Mouse (Mus musculus): ENCODE data around the gene Snx21. TPM values are rescaled to one million over a fixed set of nuclear protein-coding genes. Genes with fewer than 3 reads are reported as not detected.

The Snx21 gene
- polyA plus RNA-seq, 1 experiment = 52.0 TPM

DNA sequence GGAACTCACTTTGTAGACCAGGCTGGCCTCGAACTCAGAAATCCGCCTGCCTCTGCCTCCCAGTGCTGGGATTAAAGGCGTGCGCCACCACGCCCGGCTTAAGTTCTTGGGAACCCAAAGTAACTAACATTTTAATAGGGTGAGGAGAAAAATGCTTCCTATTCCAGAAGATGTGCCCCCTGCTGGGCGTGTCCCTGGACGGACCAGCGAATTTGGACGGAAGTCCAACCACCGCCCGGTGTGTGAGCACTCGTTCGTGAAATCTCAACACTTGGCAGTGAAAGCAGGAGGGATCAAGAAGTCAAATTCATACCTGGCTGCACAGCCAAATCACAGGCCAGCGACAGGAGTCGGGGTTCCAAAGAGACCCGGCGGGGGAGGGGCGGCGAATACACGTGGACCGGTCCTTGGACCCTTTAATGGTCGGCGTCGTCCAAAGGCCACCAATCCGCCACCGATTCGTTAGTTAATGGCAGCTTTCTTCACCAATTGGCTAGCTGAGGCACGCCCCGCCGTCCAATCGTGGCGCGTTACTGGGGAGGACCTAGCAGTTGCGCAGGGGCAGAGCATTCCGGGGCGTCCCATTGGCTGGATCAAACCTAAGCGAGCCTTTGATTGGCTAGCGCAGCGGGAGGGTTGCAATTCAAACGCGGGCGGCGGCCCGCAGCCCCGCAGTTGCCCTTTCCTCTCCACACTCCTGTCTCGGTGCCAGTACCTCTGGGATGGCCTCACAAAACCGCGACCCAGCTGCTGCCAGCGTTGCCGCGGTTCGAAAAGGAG, 16.2 kb upstream of the Snx21 start, which contains the start of gene Ube2c:
TSS of gene Ube2c (plus strand) at position 641 of the 780 bp plus-strand sequence.
- H3K4me3 ChIP-seq (replicated peaks; ENCODE audit: extremely low read depth, low read depth, low read length) = peak within 1 kb of the TSS; percentile 66
- TF ChIP-seq CTCF (IDR thresholded peaks at IDR 0.05; ENCODE audit: insufficient read depth, low read length) (no peak), POLR2A (IDR thresholded peaks at IDR 0.05; ENCODE audit: borderline replicate concordance, extremely low read depth, low read depth, low read length) (0 out of 2 replicates have a peak, but pooled peaks have one; percentile 4)
- WGBS = 1% methylated on average over 53 of the region's 53 CpGs
- H3K4me1 ChIP-seq (ENCODE audit: control insufficient read depth, insufficient read depth, low read length) = peaks cover 6% of the 10 kb centered on the region; the same call in 1 of the 2 replicates
- DNase-seq = peak; percentile 96

- 1% methylated on average over 15 of the region's 15 CpGs for WGBS
- DNase-seq = no peak
- peaks cover 6% of the 10 kb centered on the region; the same call in 1 of the 2 replicates for H3K4me1 ChIP-seq (ENCODE audit: control insufficient read depth, insufficient read depth, low read length)
- no peak overlapping the region for H3K4me3 ChIP-seq (replicated peaks; ENCODE audit: extremely low read depth, low read depth, low read length)
- TF ChIP-seq POLR2A (IDR thresholded peaks at IDR 0.05; ENCODE audit: borderline replicate concordance, extremely low read depth, low read depth, low read length) (no peak), CTCF (IDR thresholded peaks at IDR 0.05; ENCODE audit: insufficient read depth, low read length) (no peak)
Measured at GRCm38 (mm10) chr2:164770279-164770678, 15.3 kb upstream of the Snx21 start.

DNA sequence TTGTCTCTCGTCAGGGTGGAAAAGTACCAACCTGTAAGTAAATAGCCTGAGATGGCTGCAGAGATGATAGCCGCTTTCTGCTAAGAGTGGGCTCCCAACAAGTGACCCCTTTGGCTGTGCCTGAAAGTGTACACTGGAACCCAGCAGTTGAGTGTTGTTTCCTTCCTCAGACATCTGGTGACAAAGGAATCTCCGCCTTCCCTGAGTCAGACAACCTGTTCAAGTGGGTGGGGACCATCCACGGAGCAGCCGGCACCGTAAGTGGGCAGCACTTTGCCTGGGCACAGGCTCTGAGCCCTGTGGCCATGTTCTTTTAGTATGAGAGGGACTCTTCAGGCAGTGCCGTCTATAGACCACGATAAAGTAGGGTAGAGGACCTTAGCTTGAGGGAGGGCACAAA, 14.5 kb upstream of the Snx21 start:
- TF ChIP-seq CTCF (IDR thresholded peaks at IDR 0.05; ENCODE audit: insufficient read depth, low read length) (no peak), POLR2A (IDR thresholded peaks at IDR 0.05; ENCODE audit: borderline replicate concordance, extremely low read depth, low read depth, low read length) (no peak)
- 47% methylated on average over 8 of the region's 8 CpGs for WGBS
- peaks cover 6% of the 10 kb centered on the region; the same call in 1 of the 2 replicates for H3K4me1 ChIP-seq (ENCODE audit: control insufficient read depth, insufficient read depth, low read length)
- no peak for DNase-seq
- no peak overlapping the region for H3K4me3 ChIP-seq (replicated peaks; ENCODE audit: extremely low read depth, low read depth, low read length)

GRCm38 (mm10) chr2:164773229-164773988, 12.2 kb upstream of the Snx21 start:
- DNase-seq = no peak
- no peak for TF ChIP-seq POLR2A (IDR thresholded peaks at IDR 0.05; ENCODE audit: borderline replicate concordance, extremely low read depth, low read depth, low read length)
- TF ChIP-seq CTCF (IDR thresholded peaks at IDR 0.05; ENCODE audit: insufficient read depth, low read length) = no peak
- Histone ChIP-seq H3K4me1 (ENCODE audit: control insufficient read depth, insufficient read depth, low read length) (peaks cover 6% of the 10 kb centered on the region; the same call in 1 of the 2 replicates), H3K4me3 (replicated peaks; ENCODE audit: extremely low read depth, low read depth, low read length) (no peak overlapping the region)
- WGBS = 77% methylated on average over 14 of the region's 14 CpGs

DNA sequence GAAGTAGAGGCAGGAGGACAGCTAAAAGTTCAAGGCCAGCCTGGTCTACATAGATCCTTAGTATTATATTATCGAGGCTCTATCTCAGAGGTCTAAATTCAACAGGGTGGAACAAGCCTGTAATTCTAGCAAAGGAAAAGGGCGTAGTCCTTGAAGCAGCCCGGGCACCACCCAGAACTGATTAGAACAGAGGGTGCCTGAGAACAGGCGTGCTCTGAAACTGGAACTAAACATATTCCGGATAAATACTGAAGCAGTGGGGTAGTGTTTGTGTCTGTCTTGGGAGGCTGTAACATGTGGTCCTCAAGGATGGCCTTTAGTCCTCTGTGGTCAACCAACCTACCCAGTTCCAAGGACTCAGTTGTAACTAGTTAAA, 11.6 kb upstream of the Snx21 start:
- peaks cover 6% of the 10 kb centered on the region; the same call in 1 of the 2 replicates for H3K4me1 ChIP-seq (ENCODE audit: control insufficient read depth, insufficient read depth, low read length)
- 41% methylated on average over 5 of the region's 5 CpGs for WGBS
- H3K4me3 ChIP-seq (replicated peaks; ENCODE audit: extremely low read depth, low read depth, low read length) = no peak overlapping the region
- TF ChIP-seq CTCF (IDR thresholded peaks at IDR 0.05; ENCODE audit: insufficient read depth, low read length) (no peak), POLR2A (IDR thresholded peaks at IDR 0.05; ENCODE audit: borderline replicate concordance, extremely low read depth, low read depth, low read length) (no peak)
- no peak for DNase-seq

- Histone ChIP-seq H3K4me1 (ENCODE audit: control insufficient read depth, insufficient read depth, low read length) (peaks cover 6% of the 10 kb centered on the region; the same call in 1 of the 2 replicates), H3K4me3 (replicated peaks; ENCODE audit: extremely low read depth, low read depth, low read length) (no peak overlapping the region)
- no peak for DNase-seq
- 67% methylated on average over 6 of the region's 6 CpGs for WGBS
- TF ChIP-seq POLR2A (IDR thresholded peaks at IDR 0.05; ENCODE audit: borderline replicate concordance, extremely low read depth, low read depth, low read length) (no peak), CTCF (IDR thresholded peaks at IDR 0.05; ENCODE audit: insufficient read depth, low read length) (no peak)
Measured at GRCm38 (mm10) chr2:164776130-164776529, 9.5 kb upstream of the Snx21 start.

DNA sequence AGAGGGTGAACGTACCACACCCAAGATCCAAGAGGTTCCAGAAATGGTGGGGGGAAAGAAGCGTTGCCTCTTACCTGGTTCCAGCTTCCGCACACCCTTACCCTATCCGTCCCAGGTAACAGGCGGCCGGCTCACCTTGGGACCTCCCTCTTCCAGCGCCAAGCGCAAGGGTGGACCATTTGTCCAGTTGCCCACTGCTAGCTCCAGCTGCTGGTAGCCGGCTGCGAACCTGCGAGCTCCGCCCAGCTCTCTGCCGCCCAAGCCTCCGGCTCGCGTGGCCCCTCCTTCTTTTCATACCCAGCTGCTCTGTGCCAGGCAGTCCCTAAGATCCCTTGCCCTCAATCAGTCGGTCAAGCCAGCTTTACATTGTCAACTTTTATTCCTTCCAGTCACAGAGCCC, 8.8 kb upstream of the Snx21 start:
- no peak overlapping the region for H3K4me3 ChIP-seq (replicated peaks; ENCODE audit: extremely low read depth, low read depth, low read length)
- peaks cover 6% of the 10 kb centered on the region; the same call in 1 of the 2 replicates for H3K4me1 ChIP-seq (ENCODE audit: control insufficient read depth, insufficient read depth, low read length)
- DNase-seq = no peak
- TF ChIP-seq POLR2A (IDR thresholded peaks at IDR 0.05; ENCODE audit: borderline replicate concordance, extremely low read depth, low read depth, low read length) = no peak
- WGBS = 65% methylated on average over 17 of the region's 17 CpGs

GRCm38 (mm10) chr2:164777246-164778014, 8.2 kb upstream of the Snx21 start:
- no peak for DNase-seq
- no peak overlapping the region for H3K4me3 ChIP-seq (replicated peaks; ENCODE audit: extremely low read depth, low read depth, low read length)
- peaks cover 6% of the 10 kb centered on the region; the same call in 1 of the 2 replicates for H3K4me1 ChIP-seq (ENCODE audit: control insufficient read depth, insufficient read depth, low read length)
- 81% methylated on average over 30 of the region's 30 CpGs for WGBS
- no peak for TF ChIP-seq CTCF (IDR thresholded peaks at IDR 0.05; ENCODE audit: insufficient read depth, low read length)
- no peak for TF ChIP-seq POLR2A (IDR thresholded peaks at IDR 0.05; ENCODE audit: borderline replicate concordance, extremely low read depth, low read depth, low read length)

DNA sequence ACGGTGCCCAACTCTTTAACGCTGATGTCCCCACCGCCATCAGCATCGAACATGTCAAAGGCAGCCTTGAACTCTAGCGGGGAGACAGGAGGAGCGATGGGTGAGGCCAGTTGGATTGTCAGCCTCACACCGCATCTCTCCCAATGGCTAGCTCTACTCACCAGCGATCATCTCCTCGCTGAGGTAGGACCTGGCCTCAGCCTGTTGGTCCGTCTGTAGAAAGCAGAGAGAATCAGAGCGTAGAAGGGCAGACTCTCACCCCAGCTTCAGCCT, 7.7 kb upstream of the Snx21 start:
- no peak for DNase-seq
- no peak for TF ChIP-seq POLR2A (IDR thresholded peaks at IDR 0.05; ENCODE audit: borderline replicate concordance, extremely low read depth, low read depth, low read length)
- TF ChIP-seq CTCF (IDR thresholded peaks at IDR 0.05; ENCODE audit: insufficient read depth, low read length) = no peak
- Histone ChIP-seq H3K4me1 (ENCODE audit: control insufficient read depth, insufficient read depth, low read length) (peaks cover 6% of the 10 kb centered on the region; the same call in 1 of the 2 replicates), H3K4me3 (replicated peaks; ENCODE audit: extremely low read depth, low read depth, low read length) (no peak overlapping the region)
- 92% methylated on average over 11 of the region's 11 CpGs for WGBS
